Mouse (Mus musculus): Measurements from ENCODE around the gene Cdh13.

- TF ChIP-seq CTCF (IDR thresholded peaks at IDR 0.05; ENCODE audit: insufficient read depth, low read length) (no peak), POLR2A (IDR thresholded peaks at IDR 0.05; ENCODE audit: borderline replicate concordance, extremely low read depth, low read depth, low read length) (no peak)
Observed at GRCm38 (mm10) chr8:118538816-118539558, 255.5 kb downstream of the Cdh13 start.
